Mouse (Mus musculus) gastrocnemius, adult 2 months (tissue): ENCODE measurements around the gene Lactb. TPM values are rescaled to one million over a fixed set of nuclear protein-coding genes. Genes with fewer than 3 reads are reported as not detected.

ENCODE experiments used
- DNase-seq: peaks from one replicate; pipeline ENCODE4 v3.0.0; 2022
- H3K27ac ChIP-seq: fragments of 200-600 bp; 2 replicates; pipeline ENCODE4 v1.8.1; 2022; ENCODE audit warnings: mild to moderate bottlenecking
- H3K4me3 ChIP-seq: fragments of 200-600 bp; 2 replicates; pipeline ENCODE4 v1.8.1; 2022; ENCODE audit warnings: mild to moderate bottlenecking, moderate library complexity
- CTCF ChIP-seq: fragments of 200-600 bp; IDR thresholded peaks from 2 replicates; pipeline ENCODE4 v1.8.1; 2022; ENCODE audit warnings: antibody characterized with exemption, mild to moderate bottlenecking, moderate library complexity
- intact Hi-C: fragments of 180-260 bp; cut with DNase I; formaldehyde crosslinking; loops from one replicate; pipeline ENCODE4 v1.15.1; 2025
- total RNA-seq, 2 experiments: library from RNA; stranded (reverse); gene quantifications; 2 replicates each; pipeline ENCODE4 v1.2.3; 2021

The Lactb gene
- total RNA-seq, 2 experiments from 2014 or later, result 17.7 to 22.3 TPM

GRCm38 (mm10) chr9:66933869-66934808 lies 41.1 kb downstream of the Lactb start:
- Histone ChIP-seq H3K27ac (no peak overlapping the region), H3K4me3 (no peak overlapping the region)
- no peak for TF ChIP-seq CTCF
- intact Hi-C loops, result no loop called here
- peak; percentile 40 for DNase-seq

GRCm38 (mm10) chr9:66930351-66930750 lies 44.9 kb downstream of the Lactb start:
- Histone ChIP-seq H3K27ac (no peak overlapping the region), H3K4me3 (no peak overlapping the region)
- no peak for TF ChIP-seq CTCF
- no peak for DNase-seq
- intact Hi-C loops, result no loop called here

- intact Hi-C loops, result no loop called here
- no peak for TF ChIP-seq CTCF
- H3K4me3 ChIP-seq, result no peak overlapping the region
- DNase-seq, result no peak
- H3K27ac ChIP-seq, result no peak overlapping the region
These were observed 47.4 kb downstream of the Lactb start for GRCm38 (mm10) chr9:66927696-66928402.

GRCm38 (mm10) chr9:66925853-66926252 lies 49.4 kb downstream of the Lactb start:
- intact Hi-C loops, result no loop called here
- no peak overlapping the region for H3K27ac ChIP-seq
- no peak for DNase-seq
- no peak for TF ChIP-seq CTCF
- H3K4me3 ChIP-seq, result no peak overlapping the region

GRCm38 (mm10) chr9:66922076-66922475 lies 53.2 kb downstream of the Lactb start:
- Histone ChIP-seq H3K4me3 (no peak overlapping the region), H3K27ac (no peak overlapping the region)
- TF ChIP-seq CTCF, result peak; percentile 24; the same call in 1 of the 2 replicates
- no peak for DNase-seq
- intact Hi-C loops, result no loop called here

GRCm38 (mm10) chr9:66920488-66921279 lies 54.6 kb downstream of the Lactb start:
- Histone ChIP-seq H3K27ac (no peak overlapping the region), H3K4me3 (no peak overlapping the region; the same call in 1 of the 2 replicates)
- intact Hi-C loops, result no loop called here
- DNase-seq, result no peak
- TF ChIP-seq CTCF, result no peak

GRCm38 (mm10) chr9:66919981-66920380 lies 55.3 kb downstream of the Lactb start:
- no peak for DNase-seq
- intact Hi-C loops, result loop anchor here (2.0 to 5.0 kb wide), 3 partner anchors 19 to 83 kb away; no protein-coding TSS in a partner anchor

GRCm38 (mm10) chr9:66919382-66919971 lies 55.8 kb downstream of the Lactb start, which contains the start of gene Rab8b:
Gene Rab8b (minus strand): TSS chr9:66919687.
- DNase-seq, result peak; percentile 99
- intact Hi-C loops, result loop anchor here (2.0 to 5.0 kb wide), 3 partner anchors 19 to 82 kb away; no protein-coding TSS in a partner anchor
- H3K4me3 ChIP-seq, result peak within 1 kb of the TSS; percentile 95
- no peak for TF ChIP-seq CTCF
- peak within 1 kb of the TSS; percentile 92 for H3K27ac ChIP-seq

More at GRCm38 (mm10) chr9:66919981-66920380, 55.3 kb downstream of the Lactb start:
- no peak for TF ChIP-seq CTCF
- Histone ChIP-seq H3K27ac (peak overlapping the region; percentile 92), H3K4me3 (peak overlapping the region; percentile 95)

GRCm38 (mm10) chr9:66918672-66919330 lies 56.5 kb downstream of the Lactb start:
- intact Hi-C loops, result loop anchor here (2.0 to 5.0 kb wide), 3 partner anchors 20 to 82 kb away; no protein-coding TSS in a partner anchor
- no peak for DNase-seq
- TF ChIP-seq CTCF, result no peak
- Histone ChIP-seq H3K4me3 (peak overlapping the region; percentile 95), H3K27ac (peak overlapping the region; percentile 92)

GRCm38 (mm10) chr9:66917892-66918255 lies 57.4 kb downstream of the Lactb start:
- Histone ChIP-seq H3K27ac (peak overlapping the region; percentile 92), H3K4me3 (peak overlapping the region; percentile 95)
- DNase-seq, result no peak
- intact Hi-C loops, result loop anchor here (2.0 to 5.0 kb wide), 3 partner anchors 21 to 81 kb away; no protein-coding TSS in a partner anchor
- TF ChIP-seq CTCF, result no peak
